Mouse (Mus musculus): ENCODE data around the gene Rln1.

The Rln1 gene

GRCm38 (mm10) chr19:29361468-29362130, 27.1 kb upstream of the Rln1 start:
- DNase-seq (ENCODE audit: low spot score) = peak; percentile 70

GRCm38 (mm10) chr19:29360251-29360650, 25.8 kb upstream of the Rln1 start:
- DNase-seq (ENCODE audit: low spot score) = no peak

GRCm38 (mm10) chr19:29356281-29356680, 21.8 kb upstream of the Rln1 start:
- no peak for DNase-seq (ENCODE audit: low spot score)

- DNase-seq (ENCODE audit: low spot score) = peak; percentile 71
These were observed 20.7 kb upstream of the Rln1 start for GRCm38 (mm10) chr19:29354895-29355877.

GRCm38 (mm10) chr19:29350991-29351390, 16.5 kb upstream of the Rln1 start:
- DNase-seq (ENCODE audit: low spot score) = no peak

- DNase-seq (ENCODE audit: low spot score) = no peak
These were observed 11.2 kb upstream of the Rln1 start for GRCm38 (mm10) chr19:29345636-29346035.

GRCm38 (mm10) chr19:29344868-29345267, 10.4 kb upstream of the Rln1 start:
- DNase-seq (ENCODE audit: low spot score) = no peak

GRCm38 (mm10) chr19:29342281-29342680, 7.8 kb upstream of the Rln1 start:
- no peak for DNase-seq (ENCODE audit: low spot score)

GRCm38 (mm10) chr19:29341029-29341428, 6.6 kb upstream of the Rln1 start:
- DNase-seq (ENCODE audit: low spot score) = no peak

- DNase-seq (ENCODE audit: low spot score) = no peak
These were observed 2.2 kb upstream of the Rln1 start for GRCm38 (mm10) chr19:29336624-29337023.

- no peak for DNase-seq (ENCODE audit: low spot score)
These were observed 7.5 kb downstream of the Rln1 start for GRCm38 (mm10) chr19:29326822-29327552.

GRCm38 (mm10) chr19:29326396-29326795, 8.1 kb downstream of the Rln1 start:
- DNase-seq (ENCODE audit: low spot score) = no peak

- no peak for DNase-seq (ENCODE audit: low spot score)
These were observed 8.7 kb downstream of the Rln1 start for GRCm38 (mm10) chr19:29325852-29326180.

GRCm38 (mm10) chr19:29325053-29325851, 9.2 kb downstream of the Rln1 start, which contains the start of gene Insl6:
TSS of gene Insl6 (minus strand) at chr19:29325356.
- DNase-seq (ENCODE audit: low spot score) = peak; percentile 27

GRCm38 (mm10) chr19:29323416-29324049, 10.9 kb downstream of the Rln1 start:
- DNase-seq (ENCODE audit: low spot score) = no peak

- no peak for DNase-seq (ENCODE audit: low spot score)
These were observed 21.8 kb downstream of the Rln1 start for GRCm38 (mm10) chr19:29312661-29313060.

GRCm38 (mm10) chr19:29311791-29312190, 22.7 kb downstream of the Rln1 start:
- no peak for DNase-seq (ENCODE audit: low spot score)

- no peak for DNase-seq (ENCODE audit: low spot score)
These were observed 25.6 kb downstream of the Rln1 start for GRCm38 (mm10) chr19:29308832-29309231.

GRCm38 (mm10) chr19:29302119-29302518, 32.4 kb downstream of the Rln1 start:
- no peak for DNase-seq (ENCODE audit: low spot score)

GRCm38 (mm10) chr19:29300919-29301318, 33.6 kb downstream of the Rln1 start:
- no peak for DNase-seq (ENCODE audit: low spot score)

- no peak for DNase-seq (ENCODE audit: low spot score)
These were observed 37.1 kb downstream of the Rln1 start for GRCm38 (mm10) chr19:29297366-29297765.

Data from urinary bladder, postnatal 10 days (tissue).